16 mouse cellular contexts compared by ENCODE assay signal in the genomic region with DNA sequence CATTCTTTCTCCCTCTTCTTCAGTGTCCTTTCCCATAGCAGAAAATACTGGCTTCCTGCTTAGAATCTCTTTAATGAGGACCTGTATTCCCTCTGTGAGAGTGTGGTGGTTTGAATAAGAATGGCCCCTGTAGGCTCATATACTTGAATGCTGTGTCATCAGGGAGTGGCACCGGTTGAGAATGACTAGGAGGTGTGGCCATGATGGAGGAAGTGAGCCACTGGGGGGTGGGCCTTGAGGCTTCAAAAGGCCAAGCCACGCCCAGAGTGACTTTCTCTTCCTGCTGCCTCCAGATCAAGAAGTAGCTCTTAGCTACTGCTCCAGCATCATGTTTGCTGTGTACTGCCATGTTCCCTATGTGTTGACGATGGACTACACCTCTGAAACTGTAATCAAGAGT. TPM values are rescaled to one million over a fixed set of nuclear protein-coding genes. Genes with fewer than 3 reads are reported as not detected.
DNase-seq lines count a peak whose midpoint lies in the region; ATAC-seq and TF ChIP-seq lines count a peak whose summit lies in the region.
"Had no signal": no experiment of that assay in that cellular context is flagged by ENCODE, and none has a peak within 500 bp of the region (broad histone marks: within the 10 kb centered on the region; RNA-seq: fewer than 3 reads in every experiment).

No protein-coding gene starts in this region.

- H3K9me3 ChIP-seq in limb, embryonic 10.5 days (replicated peaks), result no peaks in the 10 kb centered on the region
- H3K9me3 ChIP-seq in stomach, embryonic 14.5 days (ENCODE audit: control insufficient read depth, low read depth, low read length), result no peaks in the 10 kb centered on the region
- no peaks in the 10 kb centered on the region for H3K9me3 ChIP-seq in neural tube, embryonic 15.5 days (replicated peaks)
- H3K9me3 ChIP-seq: embryonic facial prominence, embryonic 12.5 days; heart, embryonic 13.5 days; kidney, embryonic 15.5 days; lung, embryonic 15.5 days; midbrain, embryonic 13.5 days had no signal

- 84% methylated on average over 3 of the region's 3 CpGs for WGBS in thymus, adult 2 months
- WGBS in limb, embryonic 10.5 days, result 79% methylated on average over 3 of the region's 3 CpGs
- WGBS in stomach, embryonic 14.5 days, result 85% methylated on average over 3 of the region's 3 CpGs
- 72% methylated on average over 3 of the region's 3 CpGs for WGBS in neural tube, embryonic 15.5 days

- no peaks in the 10 kb centered on the region for H3K4me1 ChIP-seq in thymus, adult 2 months (replicated peaks; ENCODE audit: control insufficient read depth, insufficient read depth, low read length)
- peaks cover 51% of the 10 kb centered on the region for H3K4me1 ChIP-seq in limb, embryonic 10.5 days
- H3K4me1 ChIP-seq in stomach, embryonic 14.5 days (ENCODE audit: control insufficient read depth, insufficient read depth, low read length), result no peaks in the 10 kb centered on the region
- peaks cover 22% of the 10 kb centered on the region for H3K4me1 ChIP-seq in neural tube, embryonic 15.5 days
- H3K4me1 ChIP-seq: lung, embryonic 15.5 days had no signal

- ATAC-seq in stomach, embryonic 14.5 days (ENCODE audit: insufficient number of reproducible peaks, insufficient read depth, low FRiP score, low read depth), result 0 out of 2 replicates have a peak, but pooled peaks have one; percentile 38
- ATAC-seq in neural tube, embryonic 15.5 days (ENCODE audit: low FRiP score), result no peak
- ATAC-seq: midbrain, embryonic 13.5 days had no signal

- no peak overlapping the region for H3K27ac ChIP-seq in thymus, adult 2 months (ENCODE audit: control insufficient read depth, insufficient read depth, low read length)
- 0 out of 2 replicates have a peak overlapping the region, but pooled peaks have one; percentile 10 for H3K27ac ChIP-seq in limb, embryonic 10.5 days
- H3K27ac ChIP-seq in stomach, embryonic 14.5 days (ENCODE audit: low read length), result no peak overlapping the region
- H3K27ac ChIP-seq in neural tube, embryonic 15.5 days (replicated peaks), result no peak overlapping the region
- H3K27ac ChIP-seq: embryonic facial prominence, embryonic 12.5 days; heart, embryonic 13.5 days; hindbrain, embryonic 14.5 days; kidney, embryonic 15.5 days; lung, embryonic 15.5 days; midbrain, embryonic 13.5 days had no signal

- no peaks in the 10 kb centered on the region for H3K27me3 ChIP-seq in thymus, adult 2 months (ENCODE audit: control insufficient read depth, insufficient read depth, low read length)
- no peaks in the 10 kb centered on the region for H3K27me3 ChIP-seq in limb, embryonic 10.5 days (ENCODE audit: low read depth, poor library complexity, severe bottlenecking)
- H3K27me3 ChIP-seq in stomach, embryonic 14.5 days (ENCODE audit: control insufficient read depth, insufficient read depth, low read length), result no peaks in the 10 kb centered on the region
- H3K27me3 ChIP-seq in neural tube, embryonic 15.5 days (replicated peaks), result no peaks in the 10 kb centered on the region
- H3K27me3 ChIP-seq: embryonic facial prominence, embryonic 12.5 days; heart, embryonic 13.5 days; kidney, embryonic 15.5 days; lung, embryonic 15.5 days; midbrain, embryonic 13.5 days had no signal

- H3K36me3 ChIP-seq in thymus, adult 2 months (ENCODE audit: control insufficient read depth, insufficient read depth, low read length), result no peaks in the 10 kb centered on the region
- peaks cover 79% of the 10 kb centered on the region for H3K36me3 ChIP-seq in limb, embryonic 10.5 days
- no peaks in the 10 kb centered on the region for H3K36me3 ChIP-seq in stomach, embryonic 14.5 days (ENCODE audit: control insufficient read depth, insufficient read depth, low read length)
- peaks cover 3% of the 10 kb centered on the region; the same call in 1 of the 2 replicates for H3K36me3 ChIP-seq in neural tube, embryonic 15.5 days
- H3K36me3 ChIP-seq: lung, embryonic 15.5 days had no signal

- no peak overlapping the region for H3K9ac ChIP-seq in stomach, embryonic 14.5 days (replicated peaks; ENCODE audit: low read depth, low read length)
- no peak overlapping the region for H3K9ac ChIP-seq in neural tube, embryonic 15.5 days (replicated peaks)
- H3K9ac ChIP-seq: embryonic facial prominence, embryonic 12.5 days; heart, embryonic 13.5 days; hindbrain, embryonic 14.5 days; kidney, embryonic 15.5 days; lung, embryonic 15.5 days; midbrain, embryonic 13.5 days had no signal

- peak; percentile 27 for DNase-seq in thymus, postnatal 0 days (ENCODE audit: low spot score)
- DNase-seq in thymus, adult 2 months, result no peak
- peak; percentile 99 for DNase-seq in R1 (ENCODE audit: low read depth, low spot score)
- no peak for DNase-seq in limb, embryonic 10.5 days (ENCODE audit: low spot score)
- DNase-seq in layer of hippocampus, adult 18-20 months (ENCODE audit: low spot score in 2 of 2), result no peak
- DNase-seq in ovary, postnatal 14 days (ENCODE audit: low spot score), result no peak
- DNase-seq: cerebellum, postnatal 14 days; spleen, adult 18-20 months had no signal

- TF ChIP-seq CTCF in thymus, adult 2 months (IDR thresholded peaks at IDR 0.05; ENCODE audit: borderline replicate concordance, control insufficient read depth, extremely low read depth, insufficient read depth, low read length, poor library complexity), result no peak

- no peak overlapping the region for H3K4me2 ChIP-seq in stomach, embryonic 14.5 days (replicated peaks; ENCODE audit: low read depth, low read length)
- no peak overlapping the region for H3K4me2 ChIP-seq in neural tube, embryonic 15.5 days
- H3K4me2 ChIP-seq: embryonic facial prominence, embryonic 12.5 days; heart, embryonic 13.5 days; hindbrain, embryonic 14.5 days; kidney, embryonic 15.5 days; lung, embryonic 15.5 days; midbrain, embryonic 13.5 days had no signal

- no peak overlapping the region for H3K4me3 ChIP-seq in thymus, adult 2 months (ENCODE audit: control insufficient read depth, insufficient read depth, low read length)
- H3K4me3 ChIP-seq in limb, embryonic 10.5 days, result no peak overlapping the region
- no peak overlapping the region for H3K4me3 ChIP-seq in stomach, embryonic 14.5 days (ENCODE audit: low read depth, low read length)
- H3K4me3 ChIP-seq in neural tube, embryonic 15.5 days (replicated peaks), result no peak overlapping the region
- H3K4me3 ChIP-seq: embryonic facial prominence, embryonic 12.5 days; heart, embryonic 13.5 days; kidney, embryonic 15.5 days; lung, embryonic 15.5 days; midbrain, embryonic 13.5 days had no signal

- TF ChIP-seq POLR2A in thymus, adult 2 months (IDR thresholded peaks at IDR 0.05; ENCODE audit: control insufficient read depth, extremely low read depth, insufficient read depth, low read length, poor library complexity), result no peak

RNA-seq across cellular contexts. Expression of a gene that starts 15.7 kb away (rescaled TPM):
- polyA plus RNA-seq in thymus, postnatal 0 days (2015; fragmentation: Nextera tagmentation; extraction: Ambion mirVana), result 0.01 and 0.07 TPM in 2 replicates
- polyA plus RNA-seq in thymus, adult 2 months (2012; rRNA removed), result 0.15 and 0.16 TPM in 2 replicates
- 18.4 and 24.8 TPM in 2 replicates for polyA plus RNA-seq in limb, embryonic 10.5 days (2016; fragmentation: Nextera tagmentation; extraction: Ambion mirVana)
- 7.6 and 8.1 TPM in 2 replicates for polyA plus RNA-seq in stomach, embryonic 14.5 days (2014; fragmentation: Nextera tagmentation; extraction: Ambion mirVana)
- 10 to 100 TPM; 18.9 to 20.7 TPM for total RNA-seq in layer of hippocampus, adult 18-20 months (2021)
- 10.6 and 11.1 TPM in 2 replicates for polyA plus RNA-seq in neural tube, embryonic 15.5 days (2015; fragmentation: Nextera tagmentation; extraction: Ambion mirVana)

Comparison
In these comparisons a context has a peak if more than half of its experiments do, and no peak if none do; other contexts are left out.
1. DNase-seq: peak in thymus, postnatal 0 days (single experiment) and R1 (single experiment); none in thymus, adult 2 months (single experiment), limb, embryonic 10.5 days (single experiment), layer of hippocampus, adult 18-20 months (0 of 2) and ovary, postnatal 14 days (single experiment).